ENCODE assay signal across 19 mouse cellular contexts in genomic region chr6:31092760-31093159, GRCm38 (mm10).
DNase-seq lines count a peak whose midpoint lies in the region; ATAC-seq and TF ChIP-seq lines count a peak whose summit lies in the region.
"Had no signal": no experiment of that assay in that cellular context is flagged by ENCODE, and none has a peak within 500 bp of the region (broad histone marks: within the 10 kb centered on the region; RNA-seq: fewer than 3 reads in every experiment).

No protein-coding gene starts in this region.

- TF ChIP-seq EP300 in lung, postnatal 0 days (IDR thresholded peaks at IDR 0.05) = no peak

- no peak for ATAC-seq in lung, postnatal 0 days
- ATAC-seq: activated CD4-positive, CD25-positive, alpha-beta regulatory T cell, adult 4 months; forebrain, embryonic 13.5 days; intestine, embryonic 16.5 days had no signal

- TF ChIP-seq CTCF in lung, postnatal 0 days (IDR thresholded peaks at IDR 0.05) = no peak

- H3K27me3 ChIP-seq in lung, postnatal 0 days (replicated peaks; ENCODE audit: insufficient read depth, low read length) = no peaks in the 10 kb centered on the region
- H3K27me3 ChIP-seq: embryonic facial prominence, embryonic 15.5 days; forebrain, embryonic 13.5 days; heart, embryonic 13.5 days; limb, embryonic 15.5 days; neural tube, embryonic 15.5 days had no signal

- peak overlapping the region; percentile 55 for H3K27ac ChIP-seq in lung, postnatal 0 days (ENCODE audit: low read length)
- H3K27ac ChIP-seq: embryonic facial prominence, embryonic 15.5 days; forebrain, embryonic 13.5 days; heart, embryonic 13.5 days; hindbrain, embryonic 10.5 days; limb, embryonic 15.5 days; neural tube, embryonic 15.5 days had no signal

- intact Hi-C loops in gastrocnemius, postnatal 14 days (cut with DNase I; ENCODE audit: low total_unique reads) = no loop called here

- no peak overlapping the region for H3K9ac ChIP-seq in lung, postnatal 0 days (replicated peaks; ENCODE audit: low read depth)
- H3K9ac ChIP-seq: embryonic facial prominence, embryonic 15.5 days; forebrain, embryonic 13.5 days; heart, embryonic 13.5 days; limb, embryonic 15.5 days; neural tube, embryonic 15.5 days had no signal

- H3K4me2 ChIP-seq in lung, postnatal 0 days (replicated peaks; ENCODE audit: low read depth, low read length) = no peak overlapping the region
- H3K4me2 ChIP-seq: embryonic facial prominence, embryonic 15.5 days; forebrain, embryonic 13.5 days; heart, embryonic 13.5 days; limb, embryonic 15.5 days; neural tube, embryonic 15.5 days had no signal

- 31% methylated on average over 5 of the region's 5 CpGs for WGBS in lung, postnatal 0 days

- H3K4me1 ChIP-seq in lung, postnatal 0 days (ENCODE audit: insufficient read depth, low read depth, low read length) = peaks cover 10% of the 10 kb centered on the region; the same call in 1 of the 2 replicates

- no peaks in the 10 kb centered on the region for H3K36me3 ChIP-seq in lung, postnatal 0 days (ENCODE audit: insufficient read depth, low read length)
- H3K36me3 ChIP-seq: embryonic facial prominence, embryonic 15.5 days; heart, embryonic 13.5 days; hindbrain, embryonic 10.5 days; limb, embryonic 15.5 days; neural tube, embryonic 15.5 days had no signal

- peak; percentile 43 for DNase-seq in gastrocnemius, postnatal 14 days
- DNase-seq in gastrocnemius, postnatal 10 days = no peak
- no peak for DNase-seq in lung, postnatal 0 days (ENCODE audit: low spot score)
- no peak for DNase-seq in lung, postnatal 4 days
- DNase-seq in cerebellum, adult 11 months = peak; percentile 56
- peak; percentile 70 to 72 for DNase-seq in cerebellum, postnatal 36 days
- no peak for DNase-seq in heart, adult 9 months (ENCODE audit: low spot score in 2 of 2)
- no peak for DNase-seq in testis, postnatal 10 days (ENCODE audit: low spot score)
- DNase-seq: kidney, postnatal 25 days; retina, postnatal 1 day had no signal

- no peak overlapping the region for H3K4me3 ChIP-seq in lung, postnatal 0 days (ENCODE audit: low read depth, low read length)
- H3K4me3 ChIP-seq: embryonic facial prominence, embryonic 15.5 days; forebrain, embryonic 13.5 days; heart, embryonic 13.5 days; hindbrain, embryonic 10.5 days; limb, embryonic 15.5 days; neural tube, embryonic 15.5 days had no signal

- H3K9me3 ChIP-seq in lung, postnatal 0 days (ENCODE audit: low read length) = no peaks in the 10 kb centered on the region
- H3K9me3 ChIP-seq: embryonic facial prominence, embryonic 15.5 days; forebrain, embryonic 13.5 days; G1E; heart, embryonic 13.5 days; hindbrain, embryonic 10.5 days; limb, embryonic 15.5 days; neural tube, embryonic 15.5 days had no signal

Comparison
In these comparisons a context has a peak if more than half of its experiments do, and no peak if none do; other contexts are left out.
1. DNase-seq: peak in gastrocnemius, postnatal 14 days (single experiment), cerebellum, adult 11 months (single experiment) and cerebellum, postnatal 36 days (2 of 2); none in gastrocnemius, postnatal 10 days (single experiment), lung, postnatal 0 days (single experiment), lung, postnatal 4 days (0 of 2), heart, adult 9 months (0 of 2) and testis, postnatal 10 days (single experiment).